Mouse (Mus musculus): Measurements from ENCODE around the gene Endog. TPM values are rescaled to one million over a fixed set of nuclear protein-coding genes. Genes with fewer than 3 reads are reported as not detected.
A peak's percentile ranks its signal among the peaks of the same experiment; 100 is the strongest.
"Not testable (repeated sequence)": the region's sequence is repeated elsewhere in the genome, so short reads cannot be mapped to it uniquely, and the experiment has no call there.

The Endog gene
- total RNA-seq (2021) = 10 to 100 TPM; 44.4 to 48.9 TPM

- peak; percentile 88 for DNase-seq
These were observed at the start of gene Endog for GRCm38 (mm10) chr2:30171371-30171996. Endog (plus strand) TSS chr2:30171493.

GRCm38 (mm10) chr2:30122766-30123165 is 48.5 kb upstream of the Endog start:
- DNase-seq = no peak

GRCm38 (mm10) chr2:30123729-30124471 is 47.4 kb upstream of the Endog start:
- no peak for DNase-seq

GRCm38 (mm10) chr2:30124472-30125274 is 46.6 kb upstream of the Endog start, which contains the start of gene Zer1:
Zer1 (minus strand) TSS chr2:30124585.
- peak; percentile 97 for DNase-seq

- no peak for DNase-seq
These were observed 42.5 kb upstream of the Endog start for GRCm38 (mm10) chr2:30128789-30129188.

GRCm38 (mm10) chr2:30130156-30130555 is 41.1 kb upstream of the Endog start:
- no peak for DNase-seq

- DNase-seq = not testable (repeated sequence)
These were observed 40.1 kb upstream of the Endog start for GRCm38 (mm10) chr2:30131240-30131639.

- peak; percentile 44 for DNase-seq
These were observed 38.3 kb upstream of the Endog start for GRCm38 (mm10) chr2:30132801-30133612.

- peak; percentile 99 for DNase-seq
These were observed 37.5 kb upstream of the Endog start, which contains the start of gene Tbc1d13 for GRCm38 (mm10) chr2:30133613-30134377. Tbc1d13 (plus strand) TSS chr2:30133746.

GRCm38 (mm10) chr2:30134378-30134711 is 36.9 kb upstream of the Endog start:
- no peak for DNase-seq

- DNase-seq = no peak
These were observed 36.2 kb upstream of the Endog start for GRCm38 (mm10) chr2:30134928-30135620.

GRCm38 (mm10) chr2:30136458-30136857 is 34.8 kb upstream of the Endog start:
- DNase-seq = no peak

GRCm38 (mm10) chr2:30140021-30140420 is 31.3 kb upstream of the Endog start:
- not testable (repeated sequence) for DNase-seq

GRCm38 (mm10) chr2:30144436-30144835 is 26.9 kb upstream of the Endog start:
- DNase-seq = no peak

GRCm38 (mm10) chr2:30147466-30147865 is 23.8 kb upstream of the Endog start:
- DNase-seq = no peak

GRCm38 (mm10) chr2:30151840-30152239 is 19.5 kb upstream of the Endog start:
- no peak for DNase-seq

- DNase-seq = no peak
These were observed 18.7 kb upstream of the Endog start for GRCm38 (mm10) chr2:30152616-30153015.

- not testable (repeated sequence) for DNase-seq
These were observed 11.4 kb upstream of the Endog start for GRCm38 (mm10) chr2:30159871-30160270.

- peak; percentile 50 for DNase-seq
These were observed 9.5 kb upstream of the Endog start for GRCm38 (mm10) chr2:30161809-30162208.

- DNase-seq = no peak
These were observed 6.9 kb upstream of the Endog start for GRCm38 (mm10) chr2:30164340-30164932.

Data from heart, postnatal 4 days (tissue).